Mouse (Mus musculus): ENCODE results near the gene Gm1043.

DNA sequence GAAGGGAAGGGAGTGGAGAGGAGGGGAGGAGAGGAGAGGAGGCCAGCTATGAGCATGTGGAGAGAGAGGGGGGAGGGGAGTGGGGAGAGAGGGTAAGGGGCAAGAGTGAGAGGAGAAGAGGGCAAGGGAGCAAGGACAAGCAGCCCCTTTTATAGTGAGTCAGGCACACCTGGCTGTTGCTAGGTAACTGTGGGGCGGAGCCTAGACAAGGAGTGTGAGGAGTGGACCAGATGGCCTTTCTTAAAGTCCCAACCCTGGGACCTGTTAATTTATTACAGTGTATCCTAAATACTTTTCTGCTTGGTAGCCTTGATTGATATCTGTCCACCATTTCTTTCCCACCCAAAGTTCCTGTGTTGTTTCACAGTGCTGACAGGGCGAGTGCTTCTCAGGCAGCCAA lies 36.1 kb upstream of the Gm1043 start:
- no peak for TF ChIP-seq TAL1 (IDR thresholded peaks at IDR 0.05; ENCODE audit: low read length)
- TF ChIP-seq GATA1 (IDR thresholded peaks at IDR 0.05; ENCODE audit: low read length): no peak
